Mouse (Mus musculus): ENCODE data around the gene Apol10b.
"Not testable (repeated sequence)": the region's sequence is repeated elsewhere in the genome, so short reads cannot be mapped to it uniquely, and the experiment has no call there.

DNA sequence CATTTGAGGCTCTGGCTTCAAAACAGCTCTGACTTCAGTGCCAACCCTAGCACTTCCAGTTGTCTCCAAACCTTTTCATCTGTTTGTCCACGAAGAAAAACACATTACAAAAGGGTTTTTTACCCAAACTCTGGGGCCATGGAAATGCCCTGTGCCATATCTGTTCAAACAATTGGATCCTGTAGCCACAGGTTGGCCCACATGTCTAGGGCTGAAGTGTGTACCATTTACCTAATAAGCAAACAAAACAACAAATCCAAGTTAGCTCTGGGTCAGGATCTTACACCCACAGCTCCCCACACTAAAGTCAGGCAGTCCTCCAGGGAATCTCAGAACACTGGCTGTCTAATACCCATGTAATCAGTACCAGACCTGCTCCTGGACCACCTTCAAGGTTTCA, 56.7 kb downstream of the Apol10b start:
- not testable (repeated sequence) for TF ChIP-seq CTCF (IDR thresholded peaks at IDR 0.05; ENCODE audit: low read depth, low read length); GATA1 (IDR thresholded peaks at IDR 0.05; ENCODE audit: borderline replicate concordance, low read length)
